8 mouse cellular contexts compared by ENCODE assay signal in the genomic region with DNA sequence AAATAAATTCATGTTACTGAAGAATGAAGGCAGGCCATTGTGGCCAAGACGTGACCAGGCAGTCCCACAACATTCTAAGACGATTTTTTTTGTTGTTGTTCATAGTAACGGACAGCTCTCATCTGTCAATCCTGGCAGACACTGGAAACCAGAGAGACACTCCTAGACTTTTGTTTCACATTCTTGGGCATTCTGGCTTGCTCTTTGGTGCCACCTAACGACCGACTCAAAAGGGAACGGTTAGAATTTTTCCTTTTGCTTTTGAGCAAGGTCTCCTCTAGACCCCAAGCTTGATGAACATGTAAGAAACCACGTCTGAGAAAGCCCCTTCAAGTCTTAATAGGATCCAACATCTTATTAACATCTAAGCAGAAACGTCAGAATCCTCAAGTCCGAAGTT. TPM values are rescaled to one million over a fixed set of nuclear protein-coding genes. Genes with fewer than 3 reads are reported as not detected.
DNase-seq lines count a peak whose midpoint lies in the region; ATAC-seq lines count a peak whose summit lies in the region.

No protein-coding gene starts in this region.

- DNase-seq in cerebellum, postnatal 10 days: peak; percentile 78 to 80
- peak; percentile 56 to 60 for DNase-seq in left cerebral cortex, adult 18-20 months (ENCODE audit: low spot score in 2 of 2)
- DNase-seq in left cerebral cortex, adult 11 months (ENCODE audit: low spot score): no peak
- peak; percentile 79 for DNase-seq in ZHBTc4 (ENCODE audit: low read depth, low spot score)
- DNase-seq in kidney, postnatal 14 days: peak; percentile 45
- DNase-seq in retina, embryonic 14.5 days (ENCODE audit: low spot score): peak; percentile 79
- DNase-seq in spleen, adult 12 weeks (ENCODE audit: low spot score): no peak

- ATAC-seq in cerebellum, adult (ENCODE audit: insufficient number of reproducible peaks, low FRiP score, low TSS enrichment): no peak

RNA-seq across cellular contexts. Expression of gene Zfp64, which starts 31.7 kb away (rescaled TPM):
- 10 to 100 TPM; 15.7 to 16.7 TPM for total RNA-seq in left cerebral cortex, adult 18-20 months (2021)

Comparison
In these comparisons a context has a peak if more than half of its experiments do, and no peak if none do; other contexts are left out.
1. DNase-seq: peak in cerebellum, postnatal 10 days (2 of 2), left cerebral cortex, adult 18-20 months (2 of 2), ZHBTc4 (single experiment), kidney, postnatal 14 days (single experiment) and retina, embryonic 14.5 days (single experiment); none in left cerebral cortex, adult 11 months (single experiment) and spleen, adult 12 weeks (single experiment).